Comparison of ENCODE assay signal across 8 mouse cellular contexts in genomic region chr16:4560145-4560952, GRCm38 (mm10). TPM values are rescaled to one million over a fixed set of nuclear protein-coding genes. Genes with fewer than 3 reads are reported as not detected.
A peak's percentile ranks its signal among the peaks of the same experiment; 100 is the strongest.
DNase-seq lines count a peak whose midpoint lies in the region; ATAC-seq lines count a peak whose summit lies in the region.

No protein-coding gene starts in this region.

- H3K4me2 ChIP-seq in forebrain, embryonic 15.5 days (replicated peaks) = peak overlapping the region; percentile 88
- peak overlapping the region; percentile 68 for H3K4me2 ChIP-seq in lung, embryonic 16.5 days (ENCODE audit: low read depth, low read length)

- no peaks in the 10 kb centered on the region for H3K36me3 ChIP-seq in forebrain, embryonic 15.5 days
- H3K36me3 ChIP-seq in lung, embryonic 16.5 days (ENCODE audit: control insufficient read depth, insufficient read depth, low read length) = no peaks in the 10 kb centered on the region

- H3K4me3 ChIP-seq in forebrain, embryonic 15.5 days = peak overlapping the region; percentile 89
- peak overlapping the region; percentile 69 for H3K4me3 ChIP-seq in lung, embryonic 16.5 days (ENCODE audit: low read length)

- H3K27me3 ChIP-seq in forebrain, embryonic 15.5 days = no peaks in the 10 kb centered on the region
- H3K27me3 ChIP-seq in lung, embryonic 16.5 days (ENCODE audit: control insufficient read depth, insufficient read depth, low read depth, low read length) = no peaks in the 10 kb centered on the region

- DNase-seq in MN1 (ENCODE audit: low spot score) = peak; percentile 63
- DNase-seq in cerebellum, adult 18-20 months = peak; percentile 61 to 67
- DNase-seq in heart, postnatal 4 days = peak; percentile 77
- peak; percentile 55 to 63 for DNase-seq in layer of hippocampus, adult 8-10 months (ENCODE audit: low spot score in 2 of 2)
- peak; percentile 54 for DNase-seq in ovary, adult 18-20 months (ENCODE audit: low spot score)
- peak; percentile 71 to 77 for DNase-seq in thymus, postnatal 10 days (ENCODE audit: low spot score in 2 of 2)

- H3K27ac ChIP-seq in forebrain, embryonic 15.5 days (replicated peaks) = peak overlapping the region; percentile 97
- H3K27ac ChIP-seq in lung, embryonic 16.5 days (ENCODE audit: low read length) = peak overlapping the region; percentile 88

- peaks cover 25% of the 10 kb centered on the region for H3K4me1 ChIP-seq in forebrain, embryonic 15.5 days
- H3K4me1 ChIP-seq in lung, embryonic 16.5 days (replicated peaks; ENCODE audit: control insufficient read depth, insufficient read depth, low read length) = peaks cover 15% of the 10 kb centered on the region

- peak overlapping the region; percentile 73 for H3K9ac ChIP-seq in forebrain, embryonic 15.5 days (replicated peaks)
- peak overlapping the region; percentile 76 for H3K9ac ChIP-seq in lung, embryonic 16.5 days (ENCODE audit: low read length)

- WGBS in forebrain, embryonic 15.5 days = under 1% methylated on average over 42 of the region's 43 CpGs
- WGBS in lung, embryonic 16.5 days = under 1% methylated on average over 41 of the region's 43 CpGs

- no peaks in the 10 kb centered on the region for H3K9me3 ChIP-seq in forebrain, embryonic 15.5 days
- no peaks in the 10 kb centered on the region for H3K9me3 ChIP-seq in lung, embryonic 16.5 days (ENCODE audit: control insufficient read depth, low read length)

- peak; percentile 24 for ATAC-seq in forebrain, embryonic 15.5 days (replicated peaks)
- ATAC-seq in lung, embryonic 16.5 days (ENCODE audit: low read depth) = peak; percentile 59

RNA-seq across cellular contexts. Expression of gene Tfap4, which starts 0.7 kb away (rescaled TPM):
- polyA plus RNA-seq in forebrain, embryonic 15.5 days (2015; fragmentation: Nextera tagmentation; extraction: Ambion mirVana) = 14.3 and 15.2 TPM in 2 replicates
- 1 to 10 TPM; 3.5 to 4.7 TPM for total RNA-seq in heart, postnatal 4 days (2021)
- total RNA-seq in layer of hippocampus, adult 8-10 months (2022) = 1 to 10 TPM; 5.8 to 7.4 (median 7.4) TPM
- polyA plus RNA-seq in lung, embryonic 16.5 days (2015; fragmentation: Nextera tagmentation; extraction: Ambion mirVana) = 13.2 and 15.5 TPM in 2 replicates

RNA-seq across cellular contexts. Expression of gene Srl, which starts 18.7 kb away (rescaled TPM):
- 40.1 and 40.2 TPM in 2 replicates for polyA plus RNA-seq in forebrain, embryonic 15.5 days (2015; fragmentation: Nextera tagmentation; extraction: Ambion mirVana)
- 1,000 to 10,000 TPM; 1,069 to 1,171 TPM for total RNA-seq in heart, postnatal 4 days (2021)
- 10 to 100 TPM; 10.4 to 14.5 (median 11.2) TPM for total RNA-seq in layer of hippocampus, adult 8-10 months (2022)
- 20.5 and 23.2 TPM in 2 replicates for polyA plus RNA-seq in lung, embryonic 16.5 days (2015; fragmentation: Nextera tagmentation; extraction: Ambion mirVana)

RNA-seq across cellular contexts. Expression of gene Glis2, which starts 34.2 kb away (rescaled TPM):
- polyA plus RNA-seq in forebrain, embryonic 15.5 days (2015; fragmentation: Nextera tagmentation; extraction: Ambion mirVana) = 11.0 and 14.6 TPM in 2 replicates
- total RNA-seq in heart, postnatal 4 days (2021) = 10 to 100 TPM; 35.3 to 43.8 TPM
- 10 to 100 TPM; 10.9 to 18.4 (median 11.9) TPM for total RNA-seq in layer of hippocampus, adult 8-10 months (2022)
- polyA plus RNA-seq in lung, embryonic 16.5 days (2015; fragmentation: Nextera tagmentation; extraction: Ambion mirVana) = 21.3 and 23.7 TPM in 2 replicates

Comparison
In these comparisons a context has a peak if more than half of its experiments do, and no peak if none do; other contexts are left out.
1. Peak in every context shown above with its lines: DNase-seq, ATAC-seq, H3K4me3 ChIP-seq and H3K27ac ChIP-seq.
2. RNA of gene Srl, which starts 18.7 kb away (total RNA-seq): 1,069 to 1,171 TPM in heart, postnatal 4 days; 10.4 to 14.5 TPM in layer of hippocampus, adult 8-10 months; every median in the first group is over 10 times any median in the second.